26 mouse cellular contexts compared by ENCODE assay signal in genomic region chr3:131000701-131001100, GRCm38 (mm10).
DNase-seq lines count a peak whose midpoint lies in the region; ATAC-seq and TF ChIP-seq lines count a peak whose summit lies in the region.
"Had no signal": no experiment of that assay in that cellular context is flagged by ENCODE, and none has a peak within 500 bp of the region (broad histone marks: within the 10 kb centered on the region; RNA-seq: fewer than 3 reads in every experiment).

No protein-coding gene starts in this region.

- TF ChIP-seq POLR2A in limb, embryonic 14.5 days (IDR thresholded peaks at IDR 0.05; ENCODE audit: borderline replicate concordance, extremely low read depth, insufficient read depth, insufficient read length) = no peak

- ATAC-seq in embryonic facial prominence, embryonic 13.5 days (ENCODE audit: insufficient number of reproducible peaks, insufficient read depth, low FRiP score, low TSS enrichment, low read depth) = no peak
- no peak for ATAC-seq in liver, postnatal 0 days
- no peak for ATAC-seq in limb, embryonic 14.5 days (ENCODE audit: low FRiP score, low read depth)
- ATAC-seq: forebrain, embryonic 13.5 days; forebrain, embryonic 16.5 days; hindbrain, postnatal 0 days; Patski had no signal

- peaks cover 12% of the 10 kb centered on the region for H3K4me1 ChIP-seq in embryonic facial prominence, embryonic 13.5 days
- no peaks in the 10 kb centered on the region; the same call in 1 of the 2 replicates for H3K4me1 ChIP-seq in embryonic facial prominence, embryonic 10.5 days
- H3K4me1 ChIP-seq in liver, postnatal 0 days (ENCODE audit: insufficient read depth) = peaks cover 5% of the 10 kb centered on the region
- peaks cover 15% of the 10 kb centered on the region for H3K4me1 ChIP-seq in limb, embryonic 14.5 days (ENCODE audit: control insufficient read depth, insufficient read depth, low read length)
- H3K4me1 ChIP-seq: embryonic facial prominence, embryonic 12.5 days; forebrain, embryonic 10.5 days; heart, embryonic 10.5 days; heart, embryonic 13.5 days had no signal

- no peak for DNase-seq in embryonic facial prominence, embryonic 10.5 days (ENCODE audit: low spot score)
- no peak for DNase-seq in liver, postnatal 0 days
- DNase-seq in liver (no peak), NIH3T3 (ENCODE audit: low read depth) (peak; percentile 6)
- DNase-seq in limb, embryonic 14.5 days (ENCODE audit: low spot score) = no peak
- DNase-seq in frontal cortex, postnatal 36 days (ENCODE audit: low spot score in 2 of 2) = no peak
- DNase-seq: adrenal gland, postnatal 10 days; adrenal gland, postnatal 36 days; cerebellum, adult 18-20 months; cerebellum, adult 9-10 months; cerebellum, postnatal 14 days; gastrocnemius, adult 2 months; gastrocnemius, postnatal 14 days; heart, adult 18-20 months; heart, postnatal 14 days; heart, postnatal 4 days had no signal

- H3K9ac ChIP-seq in embryonic facial prominence, embryonic 13.5 days = no peak overlapping the region
- no peak overlapping the region for H3K9ac ChIP-seq in liver, postnatal 0 days (replicated peaks)
- H3K9ac ChIP-seq in limb, embryonic 14.5 days (ENCODE audit: low read depth, low read length, severe bottlenecking) = no peak overlapping the region
- H3K9ac ChIP-seq: embryonic facial prominence, embryonic 12.5 days; forebrain, embryonic 13.5 days; heart, embryonic 13.5 days; hindbrain, embryonic 14.5 days had no signal

- H3K9me3 ChIP-seq in embryonic facial prominence, embryonic 13.5 days = no peaks in the 10 kb centered on the region
- no peaks in the 10 kb centered on the region for H3K9me3 ChIP-seq in embryonic facial prominence, embryonic 10.5 days
- H3K9me3 ChIP-seq in liver, postnatal 0 days (ENCODE audit: low read length) = no peaks in the 10 kb centered on the region
- no peaks in the 10 kb centered on the region for H3K9me3 ChIP-seq in limb, embryonic 14.5 days (ENCODE audit: control insufficient read depth, low read length)
- H3K9me3 ChIP-seq: embryonic facial prominence, embryonic 12.5 days; forebrain, embryonic 10.5 days; forebrain, embryonic 13.5 days; heart, embryonic 10.5 days; heart, embryonic 13.5 days had no signal

- WGBS in embryonic facial prominence, embryonic 13.5 days = 52% methylated on average over 13 of the region's 13 CpGs
- 86% methylated on average over 13 of the region's 13 CpGs for WGBS in embryonic facial prominence, embryonic 10.5 days
- WGBS in liver, postnatal 0 days (ENCODE audit: insufficient replicate concordance) = 85% methylated on average over 13 of the region's 13 CpGs
- WGBS in limb, embryonic 14.5 days = 47% methylated on average over 13 of the region's 13 CpGs

- H3K4me3 ChIP-seq in embryonic facial prominence, embryonic 13.5 days = no peak overlapping the region
- H3K4me3 ChIP-seq in embryonic facial prominence, embryonic 10.5 days = no peak overlapping the region
- no peak overlapping the region for H3K4me3 ChIP-seq in liver, postnatal 0 days (ENCODE audit: low read depth, low read length)
- no peak overlapping the region for H3K4me3 ChIP-seq in limb, embryonic 14.5 days (replicated peaks; ENCODE audit: low read length)
- H3K4me3 ChIP-seq: embryonic facial prominence, embryonic 12.5 days; forebrain, embryonic 10.5 days; forebrain, embryonic 13.5 days; gastrocnemius, adult 2 months; heart, embryonic 10.5 days; heart, embryonic 13.5 days had no signal

- TF ChIP-seq EP300 in liver, postnatal 0 days (IDR thresholded peaks at IDR 0.05; ENCODE audit: low read depth) = no peak

- no peaks in the 10 kb centered on the region for H3K36me3 ChIP-seq in embryonic facial prominence, embryonic 13.5 days
- H3K36me3 ChIP-seq in embryonic facial prominence, embryonic 10.5 days (replicated peaks) = no peaks in the 10 kb centered on the region
- H3K36me3 ChIP-seq in liver, postnatal 0 days (replicated peaks; ENCODE audit: insufficient read depth, low read length) = no peaks in the 10 kb centered on the region
- H3K36me3 ChIP-seq in limb, embryonic 14.5 days (ENCODE audit: control insufficient read depth, insufficient read depth, low read length) = no peaks in the 10 kb centered on the region
- H3K36me3 ChIP-seq: embryonic facial prominence, embryonic 12.5 days; forebrain, embryonic 10.5 days; heart, embryonic 10.5 days; heart, embryonic 13.5 days had no signal

- H3K27ac ChIP-seq in embryonic facial prominence, embryonic 13.5 days = no peak overlapping the region
- no peak overlapping the region for H3K27ac ChIP-seq in embryonic facial prominence, embryonic 10.5 days (replicated peaks)
- 0 out of 2 replicates have a peak overlapping the region, but pooled peaks have one; percentile 40 for H3K27ac ChIP-seq in liver, postnatal 0 days (ENCODE audit: low read depth)
- no peak overlapping the region for H3K27ac ChIP-seq in limb, embryonic 14.5 days (replicated peaks; ENCODE audit: low read depth, low read length)
- H3K27ac ChIP-seq: embryonic facial prominence, embryonic 12.5 days; forebrain, embryonic 10.5 days; forebrain, embryonic 13.5 days; gastrocnemius, adult 2 months; heart, embryonic 10.5 days; heart, embryonic 13.5 days; hindbrain, embryonic 14.5 days; hindbrain, postnatal 0 days had no signal

- H3K4me2 ChIP-seq in embryonic facial prominence, embryonic 13.5 days = 0 out of 2 replicates have a peak overlapping the region, but pooled peaks have one; percentile 12
- H3K4me2 ChIP-seq in liver, postnatal 0 days (ENCODE audit: low read depth, low read length) = no peak overlapping the region
- 0 out of 2 replicates have a peak overlapping the region, but pooled peaks have one; percentile 9 for H3K4me2 ChIP-seq in limb, embryonic 14.5 days (replicated peaks; ENCODE audit: low read depth, low read length, severe bottlenecking)
- H3K4me2 ChIP-seq: embryonic facial prominence, embryonic 12.5 days; forebrain, embryonic 13.5 days; heart, embryonic 13.5 days; hindbrain, embryonic 14.5 days had no signal

- no peaks in the 10 kb centered on the region for H3K27me3 ChIP-seq in embryonic facial prominence, embryonic 13.5 days
- no peaks in the 10 kb centered on the region for H3K27me3 ChIP-seq in embryonic facial prominence, embryonic 10.5 days (replicated peaks; ENCODE audit: low read depth, poor library complexity, severe bottlenecking)
- no peaks in the 10 kb centered on the region for H3K27me3 ChIP-seq in liver, postnatal 0 days (ENCODE audit: insufficient read depth, low read length)
- no peaks in the 10 kb centered on the region for H3K27me3 ChIP-seq in limb, embryonic 14.5 days (ENCODE audit: control insufficient read depth, insufficient read depth, low read length)
- H3K27me3 ChIP-seq: embryonic facial prominence, embryonic 12.5 days; forebrain, embryonic 13.5 days; heart, embryonic 13.5 days; Patski had no signal

- no peak for TF ChIP-seq CTCF in liver, postnatal 0 days (IDR thresholded peaks at IDR 0.05; ENCODE audit: low read depth)
